Mouse (Mus musculus) cerebellum, adult 11 months (tissue): ENCODE results near the gene Acyp2.

Experiments
- DNase-seq: peaks from one replicate; pipeline ENCODE4 v3.0.0; 2022

Gene Acyp2

GRCm38 (mm10) chr11:30578931-30579330 is 70.5 kb downstream of the Acyp2 start:
- DNase-seq = no peak

DNA sequence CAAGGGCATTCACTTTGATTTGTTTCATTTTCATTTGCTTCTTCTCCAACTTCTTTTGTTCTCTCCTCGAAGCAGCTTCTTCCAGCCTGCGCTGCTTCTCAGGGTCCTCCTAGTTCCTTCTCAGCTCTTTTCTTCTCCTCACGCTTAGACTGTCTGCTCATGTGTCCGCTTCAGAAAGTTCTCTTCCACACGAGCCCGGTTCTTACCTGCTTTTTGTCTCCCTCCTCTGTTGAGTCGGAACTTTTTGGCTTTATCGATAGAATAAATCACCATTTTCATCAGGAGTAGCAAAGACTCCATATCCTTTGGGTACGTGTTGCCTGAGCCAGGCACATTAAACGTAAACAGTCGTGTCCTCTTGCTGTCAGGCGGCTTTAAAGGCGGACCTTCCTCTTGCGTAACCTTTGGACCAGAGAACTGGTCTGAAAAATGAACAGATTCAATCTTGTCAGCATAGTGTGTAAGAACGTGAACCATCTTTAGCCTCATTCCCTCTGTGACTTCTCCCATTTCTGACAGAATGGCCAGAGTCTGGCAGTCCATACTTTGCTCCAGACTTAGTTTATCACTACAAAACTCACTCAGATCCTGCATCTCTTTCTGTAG is 76.5 kb downstream of the Acyp2 start:
- no peak for DNase-seq

DNA sequence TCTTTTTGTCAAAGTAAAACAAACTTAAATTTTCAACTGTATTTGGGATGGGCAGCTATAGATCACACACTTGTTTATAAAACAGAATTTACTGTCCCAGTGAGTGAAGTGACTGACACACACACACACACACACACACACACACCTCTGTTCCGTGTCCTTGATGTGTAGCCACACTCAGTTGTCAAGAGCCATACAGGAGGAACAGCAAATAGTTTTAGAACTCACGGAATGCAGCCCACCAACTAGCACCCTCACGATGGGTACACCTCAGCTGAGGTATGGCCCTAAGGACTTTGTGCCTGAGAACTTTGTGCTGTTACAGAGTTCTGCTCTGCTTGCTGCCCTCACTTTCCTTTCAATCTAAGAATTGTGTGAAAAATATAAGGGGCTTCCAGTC is 78.8 kb downstream of the Acyp2 start:
- no peak for DNase-seq

- DNase-seq = no peak
Measured at GRCm38 (mm10) chr11:30560215-30560614, 89.2 kb downstream of the Acyp2 start.

DNA sequence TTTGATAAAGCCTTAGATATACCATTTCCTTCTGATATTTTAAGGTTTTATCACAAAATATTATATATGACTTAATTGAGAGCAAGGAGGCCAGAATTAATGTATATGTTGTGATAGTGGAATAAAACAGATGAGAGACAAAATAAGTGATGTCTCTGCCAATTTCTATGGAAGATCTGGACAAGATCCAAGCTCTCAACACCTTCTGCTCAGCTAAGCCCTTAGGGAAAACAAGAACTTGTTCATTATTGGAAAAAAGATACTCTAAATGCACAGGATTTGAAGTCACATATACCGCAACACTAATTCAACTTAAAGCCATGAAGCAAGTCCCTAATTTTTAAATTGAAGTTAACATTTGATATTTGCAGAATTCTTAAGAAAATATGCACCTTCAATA is 96.0 kb downstream of the Acyp2 start:
- DNase-seq = no peak

GRCm38 (mm10) chr11:30517133-30517532 is 132.3 kb downstream of the Acyp2 start:
- no peak for DNase-seq

- DNase-seq = peak; percentile 44
Measured at GRCm38 (mm10) chr11:30508178-30508577, 141.2 kb downstream of the Acyp2 start.

GRCm38 (mm10) chr11:30498738-30499355 is 150.5 kb downstream of the Acyp2 start:
- no peak for DNase-seq

DNA sequence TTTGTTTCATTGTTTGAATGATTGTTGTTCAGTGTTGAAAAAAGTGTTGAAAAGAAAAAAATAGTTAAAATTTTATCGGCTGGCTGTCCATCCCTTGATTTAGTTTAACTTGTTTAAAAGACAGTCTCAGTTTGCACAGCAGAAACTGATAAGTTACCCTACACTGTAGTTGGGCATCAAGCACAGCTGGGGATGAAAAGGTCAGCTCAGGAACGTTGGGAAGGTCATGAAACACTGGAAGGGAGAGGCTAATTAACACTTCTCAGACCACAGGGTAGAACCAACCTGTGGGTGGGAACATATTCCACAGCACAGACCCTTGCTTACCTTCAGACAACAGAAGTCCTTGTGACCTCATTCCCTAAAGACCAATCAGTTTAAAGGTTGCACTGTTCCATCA is 152.2 kb downstream of the Acyp2 start:
- no peak for DNase-seq

GRCm38 (mm10) chr11:30491515-30492260 is 157.7 kb downstream of the Acyp2 start:
- DNase-seq = no peak

GRCm38 (mm10) chr11:30488183-30488582 is 161.2 kb downstream of the Acyp2 start:
- no peak for DNase-seq

- DNase-seq = no peak
Measured at GRCm38 (mm10) chr11:30483286-30483685, 166.1 kb downstream of the Acyp2 start.

DNA sequence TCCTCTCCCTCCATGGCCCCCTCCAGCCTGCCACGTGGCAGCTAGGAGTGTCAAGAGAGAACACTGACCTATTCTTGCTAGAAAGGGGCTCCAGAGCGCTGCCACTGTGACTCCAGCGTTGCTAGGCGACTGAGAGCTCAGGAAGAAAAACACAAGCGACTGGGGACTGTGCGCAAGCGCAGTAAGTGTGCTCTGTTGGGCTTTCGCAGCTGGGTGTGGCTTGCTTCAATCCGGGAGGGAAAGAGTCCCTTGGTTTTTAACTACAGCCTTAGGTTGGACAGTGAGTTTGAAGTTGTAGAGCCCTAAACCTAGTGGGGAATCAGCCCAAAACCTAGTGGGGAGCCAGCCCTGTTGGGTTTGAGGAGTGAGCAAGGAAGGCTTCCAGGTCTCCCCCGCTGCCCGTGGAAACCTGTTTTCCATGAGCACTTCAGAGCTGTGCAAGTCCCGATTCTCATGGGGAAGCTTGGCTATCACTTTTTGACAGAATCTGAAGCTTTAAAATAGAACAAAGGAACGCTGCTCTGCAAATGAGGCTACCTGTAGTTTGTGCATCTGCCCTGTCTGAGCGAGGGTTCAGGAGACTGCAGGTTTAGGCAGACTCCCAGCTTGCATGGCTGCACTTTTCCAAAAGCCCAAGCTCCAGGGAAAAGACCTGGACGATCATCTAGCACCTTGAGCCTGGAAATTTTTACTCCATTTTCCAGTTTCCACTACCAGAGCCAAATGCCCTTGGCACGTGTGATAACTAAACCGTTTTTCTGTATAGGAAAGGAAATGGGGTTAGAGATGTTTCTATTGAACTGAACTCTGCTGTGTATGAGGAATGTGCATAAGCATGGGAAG is 177.4 kb downstream of the Acyp2 start, which contains the start of gene 4930505A04Rik:
TSS of gene 4930505A04Rik (minus strand) at position 77 of the 843 bp plus-strand sequence.
- DNase-seq = peak; percentile 77

GRCm38 (mm10) chr11:30471187-30471586 is 178.2 kb downstream of the Acyp2 start:
- DNase-seq = no peak
